Mouse (Mus musculus) cortical plate, adult 2 months (tissue): Measurements from ENCODE around the gene Mrpl38.

ENCODE experiments used
- CTCF ChIP-seq: fragments of 200-500 bp; IDR thresholded peaks from 2 replicates; pipeline ENCODE4 v1.5.1; 2011; ENCODE audit warnings: mild to moderate bottlenecking, control low read depth, low read length; ENCODE audit not compliant: insufficient read depth; ENCODE audit errors: extremely low read depth
- POLR2A ChIP-seq: fragments of 200-500 bp; IDR thresholded peaks from 2 replicates; pipeline ENCODE4 v1.6.1; 2011; ENCODE audit warnings: mild to moderate bottlenecking, low read length, control low read depth; ENCODE audit not compliant: insufficient read depth; ENCODE audit errors: extremely low read depth

DNA sequence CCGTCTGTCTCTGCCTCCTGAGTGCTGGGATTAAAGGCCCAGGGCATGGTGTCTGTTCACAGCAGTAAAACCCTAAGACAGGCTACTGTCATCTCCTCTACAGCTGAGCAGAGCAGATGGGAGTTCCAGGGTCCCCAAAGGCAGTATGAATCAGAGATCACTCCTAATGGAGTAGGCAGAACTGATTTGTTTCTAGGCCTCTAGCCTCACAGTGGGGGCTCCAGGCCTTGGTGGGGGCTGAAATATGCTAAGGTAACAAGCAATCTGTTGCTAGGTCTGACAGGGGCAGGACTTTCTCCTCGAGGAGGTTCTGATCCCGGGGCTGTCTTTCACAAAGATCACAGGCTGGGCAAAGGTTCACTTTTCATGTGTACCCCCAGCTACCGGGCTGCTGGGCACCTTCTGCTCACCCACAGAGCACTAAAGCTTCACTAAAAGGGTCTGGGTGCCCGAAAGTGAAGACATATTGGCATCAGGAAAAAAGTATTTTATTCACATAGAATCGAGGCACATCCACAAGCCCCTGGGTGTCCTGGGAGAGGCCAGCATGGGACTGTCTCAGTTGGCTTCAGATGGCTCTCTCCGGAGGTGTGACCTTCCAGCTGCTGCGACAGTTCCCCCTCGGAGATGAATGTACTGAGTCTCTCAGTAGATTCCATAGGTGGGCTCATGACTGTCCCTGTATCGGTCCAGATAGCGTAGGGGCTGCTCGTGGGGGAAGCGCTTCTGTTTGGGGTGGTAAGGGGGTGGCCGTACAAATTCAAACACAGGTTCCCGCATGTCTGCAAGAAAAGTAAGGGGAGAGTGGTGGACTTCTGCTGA, 7.1 kb downstream of the Mrpl38 start:
- TF ChIP-seq CTCF (no peak), POLR2A (no peak)
